ENCODE assay signal across 18 mouse cellular contexts in genomic region chr15:83988087-83988486, GRCm38 (mm10).
"Had no signal": no experiment of that assay in that cellular context is flagged by ENCODE, and none has a peak within 500 bp of the region (broad histone marks: within the 10 kb centered on the region; RNA-seq: fewer than 3 reads in every experiment).

No protein-coding gene starts in this region.

- H3K27ac ChIP-seq: limb, embryonic 15.5 days; liver, embryonic 14.5 days; macrophage; midbrain, embryonic 12.5 days; midbrain, embryonic 15.5 days; stomach, embryonic 15.5 days had no signal

- H3K4me3 ChIP-seq: limb, embryonic 12.5 days; limb, embryonic 15.5 days; midbrain, embryonic 12.5 days; midbrain, embryonic 15.5 days; stomach, embryonic 15.5 days had no signal

- H3K27me3 ChIP-seq: midbrain, embryonic 15.5 days; stomach, embryonic 15.5 days had no signal

- H3K4me2 ChIP-seq: limb, embryonic 12.5 days; limb, embryonic 15.5 days; liver, embryonic 11.5 days; lung, embryonic 14.5 days; midbrain, embryonic 12.5 days; midbrain, embryonic 15.5 days; stomach, embryonic 15.5 days had no signal

- H3K9me3 ChIP-seq: limb, embryonic 15.5 days; midbrain, embryonic 12.5 days; midbrain, embryonic 15.5 days; stomach, embryonic 15.5 days had no signal

- H3K36me3 ChIP-seq: limb, embryonic 12.5 days; limb, embryonic 15.5 days; midbrain, embryonic 12.5 days; midbrain, embryonic 15.5 days; stomach, embryonic 15.5 days had no signal

- H3K9ac ChIP-seq: limb, embryonic 12.5 days; limb, embryonic 15.5 days; liver, embryonic 14.5 days; liver, postnatal 0 days; lung, embryonic 14.5 days; midbrain, embryonic 12.5 days; midbrain, embryonic 15.5 days; stomach, embryonic 15.5 days had no signal

- DNase-seq: kidney, adult 9 months; kidney, postnatal 14 days; kidney, postnatal 4 days; left cerebral cortex, postnatal 4 days; liver, postnatal 0 days; lung, embryonic 14.5 days; right cerebral cortex, postnatal 25 days; spleen, adult 18-20 months; thymus, postnatal 25 days had no signal

- ATAC-seq: liver, postnatal 0 days; lung, postnatal 0 days had no signal
